Mouse (Mus musculus) Muller cell, postnatal 12 days (primary cell): Measurements from ENCODE around the gene Lrrfip2.

Experiments
- DNase-seq: peaks from one replicate; pipeline ENCODE4 v3.0.0-alpha.2; 2015; ENCODE audit errors: inconsistent ontology term

Gene Lrrfip2

DNA sequence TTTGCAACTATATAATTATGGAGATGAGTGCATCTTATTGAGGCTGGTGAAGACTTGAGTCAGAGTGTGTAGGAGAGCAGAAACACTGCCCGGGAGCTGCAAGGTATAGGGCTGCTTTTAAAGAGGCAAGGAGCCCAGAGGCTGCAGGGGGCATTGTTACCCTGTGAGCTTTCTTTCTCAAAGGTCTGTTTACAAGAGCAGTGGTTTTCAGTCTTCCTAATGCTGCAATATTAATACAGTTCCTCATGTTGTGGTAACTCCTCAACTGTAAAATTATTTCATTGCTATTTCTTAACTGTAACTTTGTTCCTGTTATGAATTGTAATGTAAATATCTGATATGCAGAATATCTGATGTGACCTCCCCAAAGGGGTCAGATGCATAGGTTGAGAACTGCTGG, 104.2 kb downstream of the Lrrfip2 start:
- DNase-seq, result no peak

DNA sequence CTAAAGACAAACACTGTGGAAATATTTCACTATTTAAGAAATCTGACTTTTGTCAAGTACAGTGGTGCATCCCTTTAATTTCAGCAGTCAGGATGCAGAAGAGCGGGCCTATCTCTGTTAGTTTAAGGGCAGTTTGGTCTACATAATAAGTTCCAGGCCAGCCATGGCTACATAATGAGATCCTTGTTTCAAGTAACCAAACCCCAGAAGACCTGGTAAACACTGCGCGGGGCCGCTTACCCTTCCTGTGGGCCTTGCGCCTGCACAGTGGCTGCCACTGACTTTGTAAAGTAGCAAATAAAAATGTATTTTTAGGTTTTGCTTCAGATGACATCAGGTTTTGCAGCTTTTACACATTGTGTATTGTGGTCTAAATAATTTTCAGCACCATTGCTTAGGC, 106.0 kb downstream of the Lrrfip2 start:
- DNase-seq, result no peak

DNA sequence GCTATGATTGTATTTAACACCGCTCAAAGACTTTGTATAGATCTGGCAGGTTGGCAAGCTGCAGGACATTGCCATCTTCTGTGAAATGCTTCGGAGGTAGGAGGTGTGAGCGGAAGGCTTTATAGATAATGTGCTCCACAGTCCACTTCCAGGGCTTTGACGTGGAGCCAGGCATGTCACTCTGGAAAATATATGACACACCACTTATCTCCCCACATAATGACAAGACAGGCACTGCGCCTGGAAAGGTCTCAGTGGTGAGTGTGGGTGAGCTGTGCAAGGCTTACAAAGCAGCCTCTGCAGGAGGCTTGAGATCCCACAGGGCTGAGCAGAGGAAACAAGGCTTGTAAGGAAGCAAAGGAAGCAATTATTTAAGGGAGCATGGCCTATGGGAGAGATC, 111.1 kb downstream of the Lrrfip2 start:
- no peak for DNase-seq

DNA sequence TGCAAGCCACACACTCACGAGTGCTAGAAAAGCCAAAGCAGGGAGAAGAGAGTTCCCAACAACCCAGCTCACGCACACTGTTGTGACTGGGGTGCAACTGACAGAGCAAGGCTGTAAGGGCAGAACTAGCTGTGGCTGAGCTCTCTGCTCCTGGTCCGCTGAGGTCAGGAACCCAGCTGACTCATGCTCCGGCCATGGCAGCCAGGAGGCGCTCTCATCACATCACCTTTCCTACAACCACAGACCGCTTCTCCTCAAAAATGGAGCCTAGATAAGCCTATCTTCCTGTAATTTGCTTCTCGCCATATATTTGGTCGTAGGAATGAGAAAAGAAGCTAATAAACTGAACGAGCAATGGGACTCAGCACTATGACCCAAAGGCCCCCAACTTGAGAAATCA, 117.3 kb downstream of the Lrrfip2 start:
- no peak for DNase-seq

DNA sequence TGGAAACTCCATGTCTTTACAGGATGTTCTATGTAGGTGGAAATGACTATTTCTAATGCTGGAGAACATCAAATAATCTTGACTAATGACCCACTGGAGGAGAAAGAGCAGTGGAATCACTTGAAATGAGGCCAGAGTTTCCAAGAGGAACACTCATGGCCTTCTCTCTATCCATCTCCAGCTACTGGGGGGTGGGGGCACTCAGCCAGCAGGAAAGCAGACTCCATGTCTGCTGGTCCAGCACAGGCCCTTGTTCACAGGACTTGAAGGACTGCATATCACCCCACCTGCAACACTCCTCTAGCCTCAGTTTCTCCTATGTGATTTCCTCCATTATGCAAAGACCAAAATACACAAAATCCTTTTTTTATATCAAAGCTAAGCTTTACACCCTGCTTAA, 120.3 kb downstream of the Lrrfip2 start:
- no peak for DNase-seq

DNA sequence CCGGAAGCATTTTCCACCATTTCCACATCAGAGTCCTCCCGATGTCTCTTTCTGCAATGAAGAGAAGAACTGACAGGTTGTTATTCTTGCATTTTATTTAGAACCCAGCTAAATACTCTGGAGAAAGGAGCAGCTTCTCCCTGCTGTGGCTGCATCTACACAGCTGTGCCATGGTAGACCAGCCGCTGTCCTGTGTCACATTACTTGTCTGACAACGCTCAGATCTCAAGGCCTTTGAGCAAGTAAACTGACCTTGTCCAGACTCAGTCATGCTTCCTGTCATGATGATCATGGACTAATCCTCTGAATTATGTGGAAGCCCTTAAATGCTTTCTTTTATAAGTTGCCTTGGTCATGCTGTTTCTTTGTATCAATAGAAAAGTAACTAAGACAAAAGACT, 122.4 kb downstream of the Lrrfip2 start:
- no peak for DNase-seq

DNA sequence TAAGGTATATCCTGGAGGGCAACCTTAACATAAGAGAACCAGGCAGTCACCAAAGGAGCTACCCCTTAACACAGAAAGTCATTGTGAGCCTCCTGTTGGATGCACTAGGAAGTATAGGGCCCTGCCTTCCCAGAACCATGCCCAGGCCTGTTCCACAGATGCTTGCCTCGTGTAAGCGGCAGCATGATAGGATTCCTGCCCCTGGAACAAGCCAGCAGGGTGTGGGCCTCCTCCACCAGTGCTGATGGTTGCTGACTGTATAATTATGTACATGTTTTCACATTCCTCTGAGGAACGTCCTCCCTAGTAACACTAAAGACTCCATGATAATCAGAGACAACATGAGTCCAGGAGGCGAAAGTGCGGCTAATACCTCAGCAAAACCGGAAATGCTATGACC, 126.0 kb downstream of the Lrrfip2 start:
- DNase-seq, result no peak

DNA sequence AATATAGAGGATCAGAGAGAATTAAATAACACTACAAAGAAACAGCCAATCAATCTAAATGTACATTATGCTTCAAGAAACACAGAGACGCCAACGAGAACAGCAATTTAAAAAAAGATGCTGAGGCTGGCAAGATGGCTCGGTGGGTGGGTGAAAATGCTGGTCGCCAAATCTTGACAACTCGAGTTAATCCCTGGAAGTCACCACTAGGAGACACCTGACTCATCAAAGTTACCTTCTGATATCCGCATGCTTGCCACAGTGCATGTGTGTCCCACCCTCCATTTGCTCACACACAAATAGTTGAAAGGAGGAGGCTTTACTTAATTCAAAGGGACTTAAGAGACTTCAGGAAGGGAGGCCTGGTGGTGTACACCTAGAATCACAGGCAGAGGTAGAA, 128.2 kb downstream of the Lrrfip2 start:
- no peak for DNase-seq

DNA sequence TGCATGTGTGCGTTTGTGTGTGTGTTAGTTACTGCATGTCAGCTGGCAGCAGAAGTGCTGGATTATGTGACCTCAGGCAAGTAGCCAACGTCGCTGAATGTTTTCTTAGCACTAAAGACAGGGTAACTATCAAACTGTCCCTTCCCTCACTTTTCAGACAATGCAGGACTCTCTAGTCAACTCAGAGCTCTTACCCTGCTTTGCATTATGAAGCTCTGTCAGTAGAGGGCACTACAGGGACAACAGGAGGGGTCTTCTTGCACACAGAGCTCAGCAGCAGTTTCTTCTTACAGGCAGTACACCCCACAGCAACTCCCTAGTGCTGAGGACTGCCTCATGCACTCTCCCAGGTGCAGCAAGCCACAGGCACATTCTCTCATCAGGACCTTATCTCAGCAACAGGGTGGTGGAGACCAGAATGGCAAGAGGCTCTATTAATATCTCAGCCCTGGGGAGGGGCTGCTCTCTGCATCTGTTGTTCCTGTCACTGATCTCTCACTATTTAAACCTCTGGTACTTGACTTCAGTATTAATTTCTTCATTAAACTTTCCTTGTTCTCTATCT, 130.4 kb downstream of the Lrrfip2 start:
- DNase-seq, result peak; percentile 7

DNA sequence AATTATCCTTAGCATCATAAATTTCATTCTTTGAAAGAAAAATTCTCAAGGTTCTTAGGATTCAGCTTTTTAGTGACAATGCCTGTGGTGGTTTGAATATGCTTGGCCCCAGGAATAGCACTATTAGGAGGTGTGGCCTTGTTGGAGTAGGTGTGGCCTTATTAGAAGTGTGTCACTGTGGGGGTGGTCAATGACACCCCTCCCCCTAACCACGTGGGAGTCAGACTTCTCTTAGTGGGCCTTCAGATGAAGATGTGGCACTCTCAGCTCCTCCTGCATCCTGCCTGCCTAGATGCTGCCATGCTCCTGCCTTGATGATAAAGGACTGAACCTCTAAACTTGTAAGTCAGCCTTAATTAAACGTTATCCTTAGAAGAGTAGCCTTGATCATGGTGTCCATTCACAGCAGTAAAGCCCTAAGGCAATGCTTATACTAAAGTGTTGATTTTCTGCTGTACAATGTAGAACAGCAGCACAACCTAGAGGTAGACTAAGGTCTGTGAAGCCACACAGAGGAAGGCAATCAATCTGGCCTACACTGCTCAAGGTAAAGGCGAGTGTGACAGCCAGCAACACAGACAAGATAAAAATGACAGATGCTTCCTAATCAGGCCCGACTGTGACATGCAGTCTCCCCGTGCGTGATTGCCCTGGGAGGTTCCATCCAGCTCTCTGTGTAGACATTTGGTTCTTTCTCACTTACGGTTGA, 134.9 kb downstream of the Lrrfip2 start:
- no peak for DNase-seq

DNA sequence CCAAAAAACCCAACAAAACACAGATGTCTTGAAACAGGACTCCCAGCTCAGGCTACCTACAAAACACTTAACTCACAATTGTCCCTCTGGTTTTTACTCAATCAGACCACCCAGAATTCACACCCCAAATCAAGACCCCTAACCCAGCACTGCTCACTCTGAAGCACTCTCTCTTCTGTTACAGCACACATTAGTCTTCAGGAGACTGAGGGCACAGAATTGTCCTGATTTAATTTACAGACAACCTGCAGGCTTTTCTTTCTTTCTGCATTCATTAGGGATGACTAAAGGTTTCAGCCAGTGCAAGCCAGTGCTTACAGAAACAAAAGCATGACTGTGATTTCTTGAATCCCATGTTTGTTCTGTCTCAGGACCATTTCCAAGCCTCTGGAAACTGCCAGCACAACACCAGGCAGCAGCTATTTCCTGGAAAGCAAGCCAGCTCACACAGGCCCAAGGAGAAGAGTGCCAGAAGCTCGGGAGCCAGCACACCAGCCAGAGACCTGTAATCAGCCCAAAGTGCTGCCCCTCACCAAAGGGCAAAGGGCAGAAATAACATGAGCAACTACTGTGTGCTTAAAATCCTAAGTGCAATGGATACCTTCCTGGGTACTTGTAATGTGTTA, 143.1 kb downstream of the Lrrfip2 start:
- DNase-seq, result peak; percentile 89

DNA sequence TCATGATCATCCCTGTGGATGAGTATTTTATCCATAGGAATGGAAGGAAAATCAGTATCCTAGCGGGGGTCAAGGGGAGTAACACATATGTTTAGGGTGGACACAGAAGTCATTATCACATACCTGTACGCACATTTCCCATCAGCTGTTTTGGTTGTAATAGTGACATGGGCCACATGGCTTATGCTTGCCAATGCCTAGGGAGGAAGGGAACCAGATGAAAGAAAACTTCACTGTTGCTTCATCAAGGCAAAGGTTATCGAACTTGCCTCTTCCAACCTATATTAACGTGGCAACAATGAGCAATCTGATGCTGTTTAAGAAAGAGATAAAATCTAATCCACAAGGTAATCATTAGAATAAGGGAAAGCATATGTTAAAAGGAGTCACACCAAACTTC, 144.0 kb downstream of the Lrrfip2 start:
- no peak for DNase-seq

DNA sequence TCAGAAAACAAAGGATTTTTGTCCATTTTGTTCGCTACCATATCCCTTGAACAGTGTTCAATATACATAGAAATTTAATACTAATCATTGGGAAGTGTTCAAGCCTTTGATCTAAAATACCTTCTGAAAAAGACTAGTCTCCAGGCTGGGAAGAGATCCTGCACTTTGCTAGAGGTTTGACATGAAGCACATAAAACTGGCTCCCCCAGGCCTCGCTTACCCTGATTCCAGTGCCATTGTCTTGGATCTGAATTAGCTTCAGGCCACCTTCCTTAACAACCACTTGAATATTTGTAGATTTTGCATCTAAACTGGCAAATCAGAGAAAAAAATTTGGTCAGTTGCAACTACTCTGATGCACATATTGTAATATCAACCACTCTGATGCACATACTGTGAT, 150.6 kb downstream of the Lrrfip2 start:
- DNase-seq, result no peak

DNA sequence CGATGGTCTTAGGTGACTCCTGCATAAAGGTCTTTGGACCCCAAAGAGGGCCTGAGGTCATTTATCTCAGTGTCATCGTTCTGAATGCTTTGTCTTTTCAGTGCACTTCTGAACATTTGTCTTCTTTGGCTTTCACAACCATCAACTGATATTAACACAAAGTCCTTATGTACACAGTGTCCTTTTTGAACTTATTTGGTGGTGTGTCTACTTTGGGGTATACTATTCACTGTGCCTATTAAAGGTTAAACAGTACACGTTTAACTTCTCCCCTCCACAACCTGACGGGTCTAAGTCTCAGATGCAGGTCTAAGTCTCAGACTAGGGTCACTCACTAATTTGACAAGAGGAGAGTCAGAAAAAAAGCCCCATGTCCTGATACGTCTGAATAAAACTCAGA, 153.2 kb downstream of the Lrrfip2 start:
- no peak for DNase-seq

DNA sequence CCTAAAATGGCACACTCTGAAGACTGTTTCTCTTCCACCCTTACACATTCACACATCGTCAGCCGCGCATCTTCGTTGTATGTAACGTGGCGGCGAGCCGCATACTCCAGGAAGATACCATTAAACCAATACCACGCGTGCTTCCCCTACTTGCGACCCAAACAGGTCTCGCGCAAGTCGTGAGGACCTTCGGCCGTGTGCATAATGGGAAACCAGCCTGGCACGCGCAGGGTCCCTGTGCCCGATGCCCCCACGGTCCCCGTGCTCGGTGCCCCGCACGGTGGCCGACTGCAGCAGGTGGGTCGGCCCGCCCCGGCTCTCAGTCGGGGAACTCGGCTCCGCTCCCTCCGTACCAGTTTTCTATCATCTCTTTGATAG, 153.7 kb downstream of the Lrrfip2 start:
- DNase-seq, result no peak

DNA sequence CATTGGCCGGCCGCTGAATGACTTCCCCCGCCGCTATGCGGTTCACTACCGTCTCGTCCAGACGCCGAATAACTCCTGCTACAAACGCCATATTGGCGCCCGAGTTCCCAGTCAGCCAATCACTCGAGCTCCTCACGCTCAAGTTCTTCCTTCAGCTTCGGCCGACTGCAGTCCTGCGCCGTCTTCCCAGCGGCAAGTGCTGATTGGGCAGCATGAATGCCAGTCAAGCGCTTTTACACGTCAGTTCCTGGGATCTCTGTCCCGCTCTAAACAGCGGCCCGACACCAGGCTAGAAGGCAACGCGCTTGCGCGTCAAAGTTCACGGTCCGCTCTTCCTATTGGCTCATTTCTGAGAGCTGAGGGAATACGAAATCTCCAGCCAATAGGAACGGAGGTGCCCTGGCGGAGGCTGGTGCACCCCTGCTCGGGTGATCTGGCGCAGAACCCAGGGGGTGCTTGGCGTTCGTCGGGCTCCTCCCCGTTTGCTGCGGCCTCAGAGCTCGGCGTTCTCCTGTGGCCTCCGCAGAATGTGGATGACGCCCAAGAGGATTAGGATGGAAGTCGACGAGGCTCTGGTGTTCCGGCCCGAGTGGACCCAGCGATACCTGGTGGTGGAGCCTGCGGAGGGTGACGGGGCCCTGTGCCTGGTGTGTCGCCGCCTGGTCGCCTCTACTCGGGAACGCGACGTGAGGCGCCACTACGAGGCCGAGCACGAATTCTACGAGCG, 154.2 kb downstream of the Lrrfip2 start, which contains the start of the genes Mlh1 and Epm2aip1:
Mlh1 (minus strand) TSS at position 358 of the 727 bp plus-strand sequence.
Epm2aip1 (plus strand) TSS at position 496 of the 727 bp plus-strand sequence.
- DNase-seq, result peak; percentile 99

DNA sequence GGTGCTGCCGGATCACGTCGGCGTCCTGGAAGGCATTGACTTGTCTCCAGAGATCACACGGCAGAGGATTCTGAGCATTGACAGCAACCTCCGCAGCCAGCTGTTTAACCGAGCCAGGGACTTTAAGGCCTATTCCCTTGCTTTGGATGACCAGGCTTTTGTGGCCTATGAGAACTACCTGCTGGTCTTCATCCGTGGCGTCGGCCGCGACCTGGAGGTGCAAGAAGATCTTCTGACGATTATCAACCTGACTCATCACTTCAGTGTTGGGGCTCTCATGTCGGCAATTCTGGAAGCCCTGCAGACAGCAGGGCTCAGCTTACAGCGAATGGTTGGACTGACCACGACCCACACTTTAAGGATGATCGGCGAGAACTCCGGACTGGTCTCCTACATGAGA, 155.0 kb downstream of the Lrrfip2 start:
- peak; percentile 38 for DNase-seq

DNA sequence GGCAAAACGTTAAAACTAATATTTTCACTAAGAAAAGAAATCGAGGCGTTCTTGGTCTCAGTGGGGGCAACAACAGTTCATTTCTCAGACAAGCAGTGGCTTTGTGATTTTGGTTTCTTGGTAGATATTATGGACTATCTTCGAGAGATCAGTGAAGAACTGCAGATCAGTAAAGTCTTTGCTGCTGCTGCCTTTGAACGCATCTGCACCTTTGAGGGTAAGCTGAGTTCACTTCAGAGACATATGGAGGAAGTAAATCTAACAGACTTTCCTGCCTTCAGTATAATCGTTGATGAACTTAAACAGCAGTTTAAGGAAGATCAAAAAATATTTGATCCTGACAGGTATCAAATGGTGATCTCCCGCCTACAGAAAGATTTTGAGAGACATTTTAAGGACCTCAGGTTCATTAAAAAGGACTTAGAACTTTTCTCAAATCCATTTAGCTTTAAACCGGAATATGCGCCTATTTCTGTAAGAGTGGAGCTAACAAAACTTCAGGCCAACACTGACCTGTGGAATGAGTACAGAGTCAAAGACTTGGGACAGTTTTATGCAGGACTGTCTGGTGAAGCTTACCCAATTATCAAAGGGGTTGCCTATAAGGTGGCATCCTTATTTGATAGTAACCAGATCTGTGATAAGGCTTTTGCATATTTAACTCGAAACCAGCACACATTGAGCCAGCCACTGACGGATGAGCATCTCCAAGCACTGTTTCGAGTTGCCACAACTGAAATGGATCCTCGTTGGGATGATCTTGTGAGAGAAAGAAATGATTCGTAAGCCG, 155.8 kb downstream of the Lrrfip2 start:
- no peak for DNase-seq

DNA sequence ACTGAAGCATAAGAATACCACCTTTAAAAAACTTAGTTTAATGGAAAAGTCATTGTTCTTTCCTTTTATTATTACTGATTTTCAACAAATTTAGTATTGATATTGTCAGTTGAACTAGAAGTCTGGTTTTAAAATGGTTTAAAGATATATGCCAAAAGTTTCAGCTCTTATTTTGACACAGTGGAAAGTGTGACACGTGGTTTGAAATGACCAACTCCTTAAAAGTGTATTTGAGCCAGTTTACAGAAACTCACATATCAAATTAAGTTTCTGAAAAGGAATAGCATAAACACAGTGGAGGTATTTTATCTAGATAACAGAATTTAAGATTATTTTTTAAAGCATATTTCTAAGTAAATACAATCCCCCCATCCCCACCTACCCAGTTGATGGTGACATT, 156.6 kb downstream of the Lrrfip2 start:
- no peak for DNase-seq

DNA sequence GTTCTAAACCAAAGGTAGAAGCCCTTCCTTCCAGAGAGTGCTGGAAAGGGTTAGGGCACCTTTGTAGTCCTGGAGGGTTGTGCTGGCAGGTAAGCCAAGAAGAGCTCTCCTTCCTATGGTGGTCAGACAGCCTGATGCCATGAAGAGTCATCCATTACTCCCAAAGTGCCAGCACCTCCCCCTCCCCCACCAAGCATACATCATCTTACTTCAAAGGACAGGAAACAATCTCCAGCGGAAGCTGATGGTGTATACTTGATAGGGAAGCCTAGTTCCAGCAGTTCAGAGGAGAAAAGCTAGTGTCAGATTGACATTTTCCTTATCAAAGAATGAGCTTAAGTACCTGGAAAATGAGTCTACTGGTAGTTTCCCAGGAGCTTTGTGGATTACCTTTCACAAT, 157.8 kb downstream of the Lrrfip2 start:
- no peak for DNase-seq
